ENCODE assay signal across 8 mouse cellular contexts in the genomic region with DNA sequence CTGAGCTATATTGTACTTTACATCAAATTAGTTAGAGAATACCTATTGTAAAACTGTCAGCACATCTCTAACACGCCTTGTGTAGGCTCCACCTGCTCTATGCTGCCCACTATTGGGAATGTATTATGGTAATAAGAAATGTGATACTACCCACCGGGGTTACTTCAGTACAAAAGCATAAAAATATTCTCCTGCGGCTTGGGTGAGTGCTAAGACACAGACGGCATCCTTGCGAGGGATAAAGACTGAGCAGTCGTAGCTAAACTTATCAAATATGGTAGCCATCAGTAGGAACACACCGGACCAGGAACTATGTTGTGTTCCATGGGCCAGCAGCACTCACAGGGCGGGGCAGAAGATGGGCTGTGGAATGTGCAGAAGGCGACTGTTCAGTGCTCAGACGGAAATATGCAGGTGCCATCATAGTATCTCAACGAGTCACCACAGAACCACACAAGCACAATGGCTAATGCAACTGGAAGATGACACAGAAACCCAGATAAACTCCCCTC. TPM values are rescaled to one million over a fixed set of nuclear protein-coding genes. Genes with fewer than 3 reads are reported as not detected.
DNase-seq lines count a peak whose midpoint lies in the region; ATAC-seq lines count a peak whose summit lies in the region.

No protein-coding gene starts in this region.

- peaks cover 17% of the 10 kb centered on the region for H3K36me3 ChIP-seq in liver, embryonic 11.5 days (ENCODE audit: control insufficient read depth, insufficient read depth, low read length)

- ATAC-seq in common myeloid progenitor, adult 5-6 weeks (replicated peaks; ENCODE audit: low read depth, poor library complexity, severe bottlenecking) = peak; percentile 13
- ATAC-seq in liver, embryonic 11.5 days (replicated peaks; ENCODE audit: low FRiP score) = no peak

- peak overlapping the region; percentile 95 for H3K4me3 ChIP-seq in liver, embryonic 11.5 days (ENCODE audit: low read depth, low read length)

- H3K9ac ChIP-seq in liver, embryonic 11.5 days (ENCODE audit: low read depth, low read length) = peak overlapping the region; percentile 100

- 17% methylated on average over 11 of the region's 11 CpGs for WGBS in liver, embryonic 11.5 days

- H3K4me2 ChIP-seq in liver, embryonic 11.5 days = peak overlapping the region; percentile 76

- 0 out of 2 replicates have a peak overlapping the region, but pooled peaks have one; percentile 100 for H3K27ac ChIP-seq in liver, embryonic 11.5 days (ENCODE audit: low read depth, low read length)

- DNase-seq in urinary bladder, postnatal 25 days (ENCODE audit: low spot score) = peak; percentile 20
- DNase-seq in urinary bladder, adult 2 months (ENCODE audit: low spot score) = no peak
- DNase-seq in heart, adult 18-20 months = peak; percentile 45 to 64
- DNase-seq in kidney, adult 18-20 months = peak; percentile 62
- peak; percentile 51 for DNase-seq in liver, embryonic 11.5 days (ENCODE audit: low spot score)
- DNase-seq in naive thymus-derived CD4-positive, alpha-beta T cell, adult 2 months (ENCODE audit: low read depth) = peak; percentile 76
- DNase-seq in thymus, postnatal 14 days = peak; percentile 72

- peaks cover 15% of the 10 kb centered on the region for H3K4me1 ChIP-seq in liver, embryonic 11.5 days (replicated peaks; ENCODE audit: control insufficient read depth, insufficient read depth, low read length)

- no peaks in the 10 kb centered on the region for H3K9me3 ChIP-seq in liver, embryonic 11.5 days (ENCODE audit: control insufficient read depth, low read length)

- H3K27me3 ChIP-seq in liver, embryonic 11.5 days (replicated peaks; ENCODE audit: control insufficient read depth, insufficient read depth, low read length) = no peaks in the 10 kb centered on the region

RNA-seq across cellular contexts. Expression of a gene that starts 3.3 kb away (rescaled TPM):
- polyA plus RNA-seq in urinary bladder, adult 2 months (2012; rRNA removed) = 14.1 and 17.3 TPM in 2 replicates
- 48.1 and 66.9 TPM in 2 replicates for total RNA-seq in common myeloid progenitor, adult 5-6 weeks (2017)
- total RNA-seq in heart, adult 18-20 months (2021) = 10 to 100 TPM; 17.9 to 19.3 TPM
- 24.8 and 25.8 TPM in 2 replicates for polyA plus RNA-seq in liver, embryonic 11.5 days (2014; fragmentation: Nextera tagmentation; extraction: Ambion mirVana)
